Mouse (Mus musculus) heart, embryonic 15.5 days (tissue): ENCODE data around the gene Taar5. TPM values are rescaled to one million over a fixed set of nuclear protein-coding genes. Genes with fewer than 3 reads are reported as not detected.

Source experiments
- ATAC-seq: fragments of 200-750 bp; cut with Nextera tagmentation; replicated peaks from 2 replicates; pipeline ENCODE4 v1.8.0; 2017; ENCODE audit warnings: low read depth, moderate TSS enrichment; ENCODE audit not compliant: insufficient number of reproducible peaks, insufficient read depth, low FRiP score
- H3K27ac ChIP-seq: fragments of 300-500 bp; sonication (generic); 2 replicates; pipeline ENCODE4 v1.5.1; 2015; ENCODE audit warnings: mild to moderate bottlenecking, inconsistent platforms
- H3K27me3 ChIP-seq: fragments of 300-500 bp; sonication (generic); 2 replicates; pipeline ENCODE4 v1.6.1; 2015; ENCODE audit warnings: inconsistent platforms
- H3K36me3 ChIP-seq: fragments of 300-500 bp; sonication (generic); 2 replicates; pipeline ENCODE4 v1.6.1; 2015; ENCODE audit warnings: mild to moderate bottlenecking, inconsistent platforms
- H3K4me1 ChIP-seq: fragments of 300-500 bp; sonication (generic); replicated peaks from 2 replicates; pipeline ENCODE4 v1.6.1; 2015; ENCODE audit warnings: inconsistent platforms
- H3K4me2 ChIP-seq: fragments of 300-500 bp; sonication (generic); 2 replicates; pipeline ENCODE4 v1.6.1; 2015; ENCODE audit warnings: inconsistent platforms, mild to moderate bottlenecking, moderate library complexity
- H3K4me3 ChIP-seq: fragments of 300-500 bp; sonication (generic); 2 replicates; pipeline ENCODE4 v1.5.1; 2015; ENCODE audit warnings: mild to moderate bottlenecking, inconsistent platforms
- H3K9ac ChIP-seq: fragments of 300-500 bp; sonication (generic); 2 replicates; pipeline ENCODE4 v1.6.1; 2015; ENCODE audit warnings: mild to moderate bottlenecking, inconsistent platforms
- H3K9me3 ChIP-seq: fragments of 300-500 bp; sonication (generic); replicated peaks from 2 replicates; pipeline ENCODE4 v1.6.1; 2016; ENCODE audit warnings: inconsistent platforms
- WGBS: fragments of 180-500 bp; shearing (Covaris S2); methylation state at CpG from one replicate; pipeline ENCODE4 v1.1.7; 2015; ENCODE audit warnings: mixed read lengths; 5-methylcytosine and 5-hydroxymethylcytosine counted together
- polyA plus RNA-seq: library from polyadenylated mRNA; unstranded; fragments of >200 nt; fragmentation: Nextera tagmentation; extraction: Ambion mirVana; gene quantifications from 2 replicates; pipeline ENCODE4 v1.2.1, GENCODE M21; 2015

Gene Taar5
- polyA plus RNA-seq, 1 experiment from 2014 or later = not detected

DNA sequence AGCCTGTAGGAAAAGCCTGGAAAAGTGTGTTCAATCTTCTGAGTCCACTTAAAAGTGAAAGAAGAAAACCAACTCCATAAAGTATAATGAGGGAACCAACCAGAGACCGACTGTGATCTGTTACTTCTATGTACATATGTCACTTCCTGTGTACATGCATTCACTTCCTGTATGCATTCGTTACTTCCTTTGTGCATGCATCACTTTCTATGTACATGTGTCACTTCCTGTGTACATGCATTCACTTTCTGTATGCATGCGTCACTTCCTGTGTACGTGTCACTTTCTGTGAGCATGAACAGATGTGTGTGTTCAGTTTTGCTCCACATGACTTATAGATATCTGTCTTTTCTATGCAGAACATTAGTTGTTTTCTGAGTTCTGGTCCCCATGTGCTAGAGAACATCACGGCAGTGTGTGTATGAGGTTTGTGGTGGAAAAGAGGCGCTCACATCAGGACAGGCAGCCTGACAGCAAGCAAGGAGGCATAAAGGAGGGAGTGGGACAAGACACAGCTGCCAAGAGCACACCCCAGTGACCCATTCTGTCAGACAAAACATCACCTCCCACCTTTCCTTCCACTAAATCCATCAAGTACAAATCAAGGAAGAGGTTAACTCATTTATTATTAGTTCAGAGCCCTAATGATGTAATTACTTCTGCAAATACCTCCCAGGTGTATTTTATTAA is 5.4 kb upstream of the Taar5 start:
- Histone ChIP-seq H3K4me2 (no peak overlapping the region), H3K36me3 (no peaks in the 10 kb centered on the region), H3K27ac (no peak overlapping the region), H3K9ac (no peak overlapping the region), H3K4me3 (no peak overlapping the region), H3K27me3 (no peaks in the 10 kb centered on the region), H3K9me3 (no peaks in the 10 kb centered on the region), H3K4me1 (no peaks in the 10 kb centered on the region)
- no peak for ATAC-seq
- 78% methylated on average over 6 of the region's 6 CpGs for WGBS

- no peaks in the 10 kb centered on the region for H3K27me3 ChIP-seq
- no peak overlapping the region for H3K4me3 ChIP-seq
- ATAC-seq = no peak
- WGBS = 77% methylated on average over 5 of the region's 5 CpGs
- H3K4me2 ChIP-seq = no peak overlapping the region
- H3K9ac ChIP-seq = no peak overlapping the region
- no peaks in the 10 kb centered on the region for H3K4me1 ChIP-seq
- H3K9me3 ChIP-seq = no peaks in the 10 kb centered on the region
- H3K27ac ChIP-seq = no peak overlapping the region
- H3K36me3 ChIP-seq = no peaks in the 10 kb centered on the region
Observed at GRCm38 (mm10) chr10:23971256-23971655, 750 bp downstream of the Taar5 start.

GRCm38 (mm10) chr10:23977958-23978357 is 7.5 kb downstream of the Taar5 start:
- H3K9ac ChIP-seq = no peak overlapping the region
- H3K27ac ChIP-seq = no peak overlapping the region
- WGBS = 58% methylated on average over 4 of the region's 4 CpGs
- H3K9me3 ChIP-seq = no peaks in the 10 kb centered on the region
- ATAC-seq = no peak
- H3K4me2 ChIP-seq = no peak overlapping the region
- no peak overlapping the region for H3K4me3 ChIP-seq
- H3K27me3 ChIP-seq = no peaks in the 10 kb centered on the region
- no peaks in the 10 kb centered on the region for H3K4me1 ChIP-seq
- no peaks in the 10 kb centered on the region for H3K36me3 ChIP-seq

GRCm38 (mm10) chr10:23978901-23979705 is 8.6 kb downstream of the Taar5 start:
- 41% methylated on average over 16 of the region's 16 CpGs for WGBS
- Histone ChIP-seq H3K9me3 (no peaks in the 10 kb centered on the region), H3K9ac (no peak overlapping the region), H3K27me3 (no peaks in the 10 kb centered on the region), H3K4me1 (no peaks in the 10 kb centered on the region), H3K4me2 (no peak overlapping the region), H3K36me3 (no peaks in the 10 kb centered on the region), H3K4me3 (no peak overlapping the region), H3K27ac (no peak overlapping the region)
- ATAC-seq = no peak

- H3K4me2 ChIP-seq = no peak within 1 kb of the TSS
- no peak within 1 kb of the TSS for H3K9ac ChIP-seq
- no peak within 1 kb of the TSS for H3K27ac ChIP-seq
- H3K27me3 ChIP-seq = no peaks in the 10 kb centered on the region
- WGBS = 70% methylated on average over 8 of the region's 8 CpGs
- ATAC-seq = no peak
- H3K36me3 ChIP-seq = no peaks in the 10 kb centered on the region
- no peaks in the 10 kb centered on the region for H3K4me1 ChIP-seq
- no peak within 1 kb of the TSS for H3K4me3 ChIP-seq
- H3K9me3 ChIP-seq = no peaks in the 10 kb centered on the region
Observed at GRCm38 (mm10) chr10:23985546-23985945, 15.0 kb downstream of the Taar5 start, which contains the start of gene Taar6. TSS of gene Taar6 (minus strand) at chr10:23985646.

DNA sequence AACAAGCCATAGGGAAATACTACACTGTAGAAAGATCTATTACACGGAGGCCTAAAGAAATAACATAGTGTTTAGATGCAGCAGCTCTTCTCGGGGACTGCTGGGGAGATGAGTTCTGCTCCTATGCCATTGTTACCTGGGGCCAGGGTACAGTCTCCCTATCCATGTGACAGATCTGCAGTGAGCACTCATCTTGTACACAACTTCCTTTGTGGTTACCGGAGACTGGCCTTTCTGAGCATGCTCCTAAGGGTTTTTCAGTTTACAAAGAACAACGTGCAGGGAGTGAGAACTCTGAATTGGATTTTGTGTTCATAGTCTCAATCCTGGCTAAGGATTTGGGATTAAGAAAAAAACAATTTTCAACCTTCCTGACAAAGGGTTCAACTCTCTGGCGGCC is 15.9 kb downstream of the Taar5 start:
- WGBS = 76% methylated on average over 5 of the region's 5 CpGs
- Histone ChIP-seq H3K27ac (no peak overlapping the region), H3K4me1 (no peaks in the 10 kb centered on the region), H3K4me3 (no peak overlapping the region), H3K9ac (no peak overlapping the region), H3K9me3 (no peaks in the 10 kb centered on the region), H3K36me3 (no peaks in the 10 kb centered on the region), H3K4me2 (no peak overlapping the region), H3K27me3 (no peaks in the 10 kb centered on the region)
- ATAC-seq = no peak

GRCm38 (mm10) chr10:23993381-23993780 is 22.9 kb downstream of the Taar5 start, which contains the start of gene Taar7a:
TSS of gene Taar7a (minus strand) at chr10:23993481.
- Histone ChIP-seq H3K27ac (no peak within 1 kb of the TSS), H3K4me1 (no peaks in the 10 kb centered on the region), H3K36me3 (no peaks in the 10 kb centered on the region), H3K4me2 (no peak within 1 kb of the TSS), H3K9me3 (no peaks in the 10 kb centered on the region), H3K4me3 (no peak within 1 kb of the TSS), H3K27me3 (no peaks in the 10 kb centered on the region), H3K9ac (no peak within 1 kb of the TSS)
- 84% methylated on average over 3 of the region's 3 CpGs for WGBS
- no peak for ATAC-seq

DNA sequence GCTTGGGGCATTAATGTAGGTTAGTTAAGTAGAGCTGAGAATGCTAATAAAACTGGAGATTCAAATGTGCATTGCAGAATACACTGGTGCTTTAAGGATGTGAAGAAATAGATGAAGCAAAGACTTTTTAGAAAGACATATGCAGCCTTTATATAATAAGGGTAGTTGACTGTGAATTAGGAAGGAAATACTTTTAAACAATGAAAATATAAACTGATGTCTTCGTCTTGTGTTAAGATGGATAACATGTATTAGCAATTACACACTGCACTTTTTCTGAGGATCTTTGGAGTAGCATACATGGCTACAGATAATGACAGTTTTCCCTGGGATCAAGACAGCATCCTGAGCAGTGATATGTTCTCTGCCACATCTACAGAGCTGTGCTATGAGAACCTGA is 29.1 kb downstream of the Taar5 start, which contains the start of gene Taar7b:
Gene Taar7b, plus strand, starts transcription at position 301 of the 400 bp plus-strand sequence.
- Histone ChIP-seq H3K36me3 (no peaks in the 10 kb centered on the region), H3K27me3 (no peaks in the 10 kb centered on the region), H3K27ac (no peak within 1 kb of the TSS), H3K4me3 (no peak within 1 kb of the TSS), H3K9me3 (no peaks in the 10 kb centered on the region), H3K4me1 (no peaks in the 10 kb centered on the region), H3K9ac (no peak within 1 kb of the TSS), H3K4me2 (no peak within 1 kb of the TSS)
- WGBS = 70% methylated on average over 1 of the region's 1 CpGs
- no peak for ATAC-seq

DNA sequence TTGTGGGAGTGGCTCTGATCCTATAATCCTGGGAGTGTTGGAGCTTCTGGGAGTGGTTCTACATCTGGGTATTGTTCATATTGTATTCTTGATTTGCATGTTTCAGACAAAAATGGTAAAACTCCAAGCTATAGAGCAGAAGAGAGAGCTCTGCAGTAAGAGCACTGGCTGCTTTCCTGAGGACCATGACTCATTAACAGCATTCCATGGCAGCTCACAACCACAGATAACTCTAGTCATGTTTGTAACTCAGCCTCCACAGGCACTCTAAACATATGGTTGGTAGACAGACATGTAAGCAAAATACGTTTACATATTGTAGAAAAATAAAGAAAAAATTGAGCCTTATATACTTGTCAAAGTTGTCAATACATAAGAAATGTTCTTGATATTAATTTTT is 35.9 kb downstream of the Taar5 start:
- 49% methylated on average over 1 of the region's 1 CpGs for WGBS
- Histone ChIP-seq H3K9me3 (no peaks in the 10 kb centered on the region), H3K27ac (no peak overlapping the region), H3K4me2 (no peak overlapping the region), H3K36me3 (no peaks in the 10 kb centered on the region), H3K9ac (no peak overlapping the region), H3K4me1 (no peaks in the 10 kb centered on the region), H3K4me3 (no peak overlapping the region), H3K27me3 (no peaks in the 10 kb centered on the region)
- ATAC-seq = no peak

DNA sequence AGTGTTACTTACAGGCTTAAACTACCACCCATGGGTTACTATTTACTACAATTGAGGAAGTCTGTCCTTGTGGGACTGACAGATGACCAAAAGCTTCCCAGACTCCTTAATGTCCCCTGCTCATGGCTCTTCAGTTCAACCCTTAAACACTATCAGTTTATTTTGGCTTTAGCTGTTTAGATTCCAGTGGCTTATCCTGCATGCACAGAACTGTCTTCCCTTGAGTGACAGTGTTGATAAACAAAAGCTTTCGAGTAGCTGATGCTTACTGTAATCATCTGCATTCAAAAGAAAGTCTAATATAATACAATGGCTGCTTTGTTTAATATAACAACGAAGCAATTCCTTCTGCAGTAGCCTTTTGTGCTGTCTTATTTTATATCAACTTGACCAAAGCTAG is 36.5 kb downstream of the Taar5 start:
- Histone ChIP-seq H3K27me3 (no peaks in the 10 kb centered on the region), H3K36me3 (no peaks in the 10 kb centered on the region), H3K4me1 (no peaks in the 10 kb centered on the region), H3K4me2 (no peak overlapping the region), H3K4me3 (no peak overlapping the region), H3K27ac (no peak overlapping the region), H3K9ac (no peak overlapping the region), H3K9me3 (no peaks in the 10 kb centered on the region)
- WGBS = 40% methylated on average over 2 of the region's 2 CpGs
- ATAC-seq = no peak

GRCm38 (mm10) chr10:24008143-24008542 is 37.6 kb downstream of the Taar5 start:
- Histone ChIP-seq H3K36me3 (no peaks in the 10 kb centered on the region), H3K9ac (no peak overlapping the region), H3K4me3 (no peak overlapping the region), H3K9me3 (no peaks in the 10 kb centered on the region), H3K4me2 (no peak overlapping the region), H3K27ac (no peak overlapping the region), H3K4me1 (no peaks in the 10 kb centered on the region), H3K27me3 (no peaks in the 10 kb centered on the region)
- no peak for ATAC-seq
- WGBS = 68% methylated on average over 1 of the region's 1 CpGs
